Mouse (Mus musculus) heart, adult 2 months (tissue): ENCODE results near the gene 9430015G10Rik. TPM values are rescaled to one million over a fixed set of nuclear protein-coding genes. Genes with fewer than 3 reads are reported as not detected.
A peak's percentile ranks its signal among the peaks of the same experiment; 100 is the strongest.

Experiments used
- DNase-seq, 2 experiments: peaks; one replicate each; pipeline ENCODE4 v3.0.0; 2021
- H3K27ac ChIP-seq: fragments of 200-600 bp; 2 replicates; pipeline ENCODE4 v1.8.1; 2022
- H3K27me3 ChIP-seq: fragments of 200-500 bp; 2 replicates; pipeline ENCODE4 v1.6.1; 2012; ENCODE audit warnings: mild to moderate bottlenecking, low read length, inconsistent platforms, mixed read lengths; ENCODE audit not compliant: control insufficient read depth, insufficient read depth
- H3K36me3 ChIP-seq: fragments of 200-500 bp; 2 replicates; pipeline ENCODE4 v1.6.1; 2012; ENCODE audit warnings: low read length, inconsistent platforms; ENCODE audit not compliant: control insufficient read depth, insufficient read depth
- H3K4me1 ChIP-seq: fragments of 200-500 bp; 2 replicates; pipeline ENCODE4 v1.6.1; 2011; ENCODE audit warnings: low read length; ENCODE audit not compliant: control insufficient read depth, insufficient read depth
- H3K4me3 ChIP-seq: fragments of 200-600 bp; 2 replicates; pipeline ENCODE4 v1.8.1; 2022
- H3K79me2 ChIP-seq: fragments of 200-500 bp; replicated peaks from 2 replicates; pipeline ENCODE4 v1.6.1; 2012; ENCODE audit warnings: mild to moderate bottlenecking, inconsistent platforms, low read length, moderate library complexity, mixed read lengths; ENCODE audit not compliant: control insufficient read depth, insufficient read depth
- H3K9ac ChIP-seq: fragments of 200-500 bp; 2 replicates; pipeline ENCODE4 v1.6.1; 2012; ENCODE audit warnings: low read depth, mild to moderate bottlenecking, control low read depth, inconsistent platforms, low read length, mixed read lengths
- CTCF ChIP-seq: fragments of 200-600 bp; IDR thresholded peaks from 2 replicates; pipeline ENCODE4 v1.8.1; 2022; ENCODE audit warnings: antibody characterized with exemption, mild to moderate bottlenecking, moderate library complexity
- EP300 ChIP-seq: fragments of 200-500 bp; IDR thresholded peaks from 2 replicates; pipeline ENCODE4 v1.6.1; 2011; ENCODE audit warnings: low read depth, low read length, control low read depth; ENCODE audit not compliant: insufficient read depth
- POLR2A ChIP-seq: fragments of 200-500 bp; IDR thresholded peaks from 2 replicates; pipeline ENCODE4 v1.6.1; 2011; ENCODE audit warnings: mild to moderate bottlenecking, low read depth, low read length, control low read depth; ENCODE audit not compliant: insufficient read depth
- WGBS: fragments of 180-500 bp; shearing (Covaris S2); methylation state at CpG from one replicate; pipeline ENCODE4 v1.1.7; 2018; 5-methylcytosine and 5-hydroxymethylcytosine counted together
- intact Hi-C: fragments of 180-260 bp; cut with DNase I; formaldehyde crosslinking; loops from one replicate; pipeline ENCODE4 v1.15.1; 2025
- polyA plus RNA-seq: library from polyadenylated mRNA; depleted of rRNA; stranded (reverse); fragments of >200 nt; gene quantifications from 2 replicates; pipeline ENCODE4 v1.2.3, GENCODE M21; 2012
- total RNA-seq, 2 experiments: library from RNA; stranded (reverse); gene quantifications; 2 replicates each; pipeline ENCODE4 v1.2.3; 2021

The 9430015G10Rik gene
- total and polyA plus RNA-seq, 3 experiments = 1.7 to 5.9 (median 3.5) TPM

GRCm38 (mm10) chr4:156069701-156070100 lies 40.1 kb upstream of the 9430015G10Rik start:
- Histone ChIP-seq H3K27me3 (no peaks in the 10 kb centered on the region), H3K9ac (no peak overlapping the region), H3K27ac (no peak overlapping the region), H3K79me2 (no peaks in the 10 kb centered on the region), H3K36me3 (no peaks in the 10 kb centered on the region), H3K4me3 (no peak overlapping the region), H3K4me1 (0 out of 2 replicates have a peak, but pooled peaks cover 2% of the 10 kb centered on the region)
- DNase-seq = no peak
- no peak for TF ChIP-seq CTCF
- TF ChIP-seq POLR2A = no peak
- no peak for TF ChIP-seq EP300
- intact Hi-C loops = no loop called here
- 97% methylated on average over 8 of the region's 8 CpGs for WGBS

- 80% methylated on average over 6 of the region's 6 CpGs for WGBS
Observed at GRCm38 (mm10) chr4:156070276-156070675, 39.5 kb upstream of the 9430015G10Rik start.

GRCm38 (mm10) chr4:156070716-156071115 lies 39.1 kb upstream of the 9430015G10Rik start:
- H3K27ac ChIP-seq = no peak overlapping the region

More at GRCm38 (mm10) chr4:156070276-156070675, 39.5 kb upstream of the 9430015G10Rik start:
- Histone ChIP-seq H3K27ac (no peak overlapping the region), H3K27me3 (no peaks in the 10 kb centered on the region), H3K79me2 (no peaks in the 10 kb centered on the region), H3K36me3 (no peaks in the 10 kb centered on the region), H3K9ac (no peak overlapping the region), H3K4me1 (0 out of 2 replicates have a peak, but pooled peaks cover 2% of the 10 kb centered on the region), H3K4me3 (no peak overlapping the region)
- DNase-seq = no peak
- TF ChIP-seq POLR2A = no peak
- TF ChIP-seq CTCF = no peak
- no peak for TF ChIP-seq EP300
- intact Hi-C loops = no loop called here

GRCm38 (mm10) chr4:156076911-156077382 lies 32.8 kb upstream of the 9430015G10Rik start:
- DNase-seq = no peak
- Histone ChIP-seq H3K4me1 (no peaks in the 10 kb centered on the region; the same call in 1 of the 2 replicates), H3K27me3 (0 out of 2 replicates have a peak, but pooled peaks cover 1% of the 10 kb centered on the region), H3K79me2 (no peaks in the 10 kb centered on the region), H3K4me3 (no peak overlapping the region), H3K27ac (no peak overlapping the region), H3K9ac (no peak overlapping the region), H3K36me3 (no peaks in the 10 kb centered on the region)
- TF ChIP-seq POLR2A = no peak
- TF ChIP-seq CTCF = no peak
- TF ChIP-seq EP300 = no peak
- intact Hi-C loops = no loop called here
- 27% methylated on average over 8 of the region's 8 CpGs for WGBS

More at GRCm38 (mm10) chr4:156070716-156071115, 39.1 kb upstream of the 9430015G10Rik start:
- Histone ChIP-seq H3K4me3 (no peak overlapping the region), H3K79me2 (no peaks in the 10 kb centered on the region), H3K4me1 (0 out of 2 replicates have a peak, but pooled peaks cover 2% of the 10 kb centered on the region), H3K27me3 (no peaks in the 10 kb centered on the region), H3K9ac (no peak overlapping the region), H3K36me3 (no peaks in the 10 kb centered on the region)
- WGBS = 90% methylated on average over 2 of the region's 2 CpGs
- DNase-seq = no peak
- intact Hi-C loops = no loop called here
- TF ChIP-seq EP300 (no peak), POLR2A (no peak), CTCF (no peak)

- H3K27ac ChIP-seq = no peak overlapping the region
Observed at GRCm38 (mm10) chr4:156077499-156078301, 32.1 kb upstream of the 9430015G10Rik start.

More at GRCm38 (mm10) chr4:156077499-156078301, 32.1 kb upstream of the 9430015G10Rik start:
- 2% methylated on average over 58 of the region's 58 CpGs for WGBS
- Histone ChIP-seq H3K79me2 (no peaks in the 10 kb centered on the region), H3K4me3 (peak overlapping the region; percentile 32), H3K36me3 (no peaks in the 10 kb centered on the region), H3K9ac (peak overlapping the region; percentile 54), H3K4me1 (no peaks in the 10 kb centered on the region; the same call in 1 of the 2 replicates), H3K27me3 (0 out of 2 replicates have a peak, but pooled peaks cover 1% of the 10 kb centered on the region)
- intact Hi-C loops = no loop called here
- peak; percentile 37 to 53 for DNase-seq
- TF ChIP-seq EP300 = no peak
- peak; percentile 33 for TF ChIP-seq CTCF
